Mouse (Mus musculus) midbrain, embryonic 11.5 days (tissue): ENCODE results near the gene Rab11fip5. TPM values are rescaled to one million over a fixed set of nuclear protein-coding genes. Genes with fewer than 3 reads are reported as not detected.

Source experiments
- ATAC-seq: fragments of 200-750 bp; cut with Nextera tagmentation; 2 replicates; pipeline ENCODE4 v1.8.0; 2017; ENCODE audit warnings: moderate TSS enrichment, moderate library complexity; ENCODE audit not compliant: low FRiP score
- DNase-seq: peaks from one replicate; pipeline ENCODE4 v3.0.0; 2015; ENCODE audit warnings: low spot score; ENCODE audit errors: missing footprints
- H3K27ac ChIP-seq: fragments of 300-500 bp; sonication (generic); 2 replicates; pipeline ENCODE4 v1.5.1; 2014; ENCODE audit warnings: low read depth, low read length
- H3K27me3 ChIP-seq: fragments of 300-500 bp; sonication (generic); 2 replicates; pipeline ENCODE4 v1.6.1; 2014; ENCODE audit warnings: mild to moderate bottlenecking, low read length, moderate library complexity, mixed read lengths; ENCODE audit not compliant: control insufficient read depth, insufficient read depth
- H3K36me3 ChIP-seq: fragments of 300-500 bp; sonication (generic); 2 replicates; pipeline ENCODE4 v1.6.1; 2014; ENCODE audit warnings: mild to moderate bottlenecking, low read length, moderate library complexity, mixed read lengths; ENCODE audit not compliant: control insufficient read depth, insufficient read depth
- H3K4me1 ChIP-seq: fragments of 300-500 bp; sonication (generic); 2 replicates; pipeline ENCODE4 v1.6.1; 2014; ENCODE audit warnings: low read length; ENCODE audit not compliant: control insufficient read depth, insufficient read depth
- H3K4me2 ChIP-seq: fragments of 300-500 bp; sonication (generic); 2 replicates; pipeline ENCODE4 v1.6.1; 2014; ENCODE audit warnings: mild to moderate bottlenecking, moderate library complexity
- H3K4me3 ChIP-seq: fragments of 300-500 bp; sonication (generic); 2 replicates; pipeline ENCODE4 v1.5.1; 2014; ENCODE audit warnings: low read depth, low read length
- H3K9ac ChIP-seq: fragments of 300-500 bp; sonication (generic); 2 replicates; pipeline ENCODE4 v1.6.1; 2014; ENCODE audit warnings: low read length
- H3K9me3 ChIP-seq: fragments of 300-500 bp; sonication (generic); 2 replicates; pipeline ENCODE4 v1.6.1; 2016; ENCODE audit warnings: low read length; ENCODE audit not compliant: control insufficient read depth
- WGBS: fragments of 180-500 bp; shearing (Covaris S2); extraction: QIAGEN DNeasy Blood & Tissue Kit; methylation state at CpG from one replicate; pipeline ENCODE4 v1.1.7; 2014; 5-methylcytosine and 5-hydroxymethylcytosine counted together
- polyA plus RNA-seq: library from polyadenylated mRNA; unstranded; fragments of >200 nt; fragmentation: Nextera tagmentation; extraction: Ambion mirVana; gene quantifications from 2 replicates; pipeline ENCODE4 v1.2.1, GENCODE M21; 2014

Gene Rab11fip5
- polyA plus RNA-seq, 1 experiment from 2014 or later = 4.7 TPM

- 84% methylated on average over 5 of the region's 5 CpGs for WGBS
- peak; percentile 62 for DNase-seq
- H3K27ac ChIP-seq = no peak overlapping the region
- H3K4me2 ChIP-seq = no peak overlapping the region
- no peak for ATAC-seq
- peaks cover 4% of the 10 kb centered on the region for H3K4me1 ChIP-seq
- H3K9ac ChIP-seq = no peak overlapping the region
- H3K27me3 ChIP-seq = no peaks in the 10 kb centered on the region; the same call in 1 of the 2 replicates
- no peaks in the 10 kb centered on the region for H3K36me3 ChIP-seq
- H3K4me3 ChIP-seq = no peak overlapping the region
- H3K9me3 ChIP-seq = no peaks in the 10 kb centered on the region
Observed at GRCm38 (mm10) chr6:85369181-85369860, 5.1 kb downstream of the Rab11fip5 start.

- no peak overlapping the region for H3K4me3 ChIP-seq
- ATAC-seq (no peak), DNase-seq (peak; percentile 75)
- no peaks in the 10 kb centered on the region for H3K9me3 ChIP-seq
- H3K9ac ChIP-seq = no peak overlapping the region
- H3K36me3 ChIP-seq = no peaks in the 10 kb centered on the region
- peaks cover under 1% of the 10 kb centered on the region for H3K4me1 ChIP-seq
- WGBS = 64% methylated on average over 5 of the region's 5 CpGs
- no peak overlapping the region for H3K4me2 ChIP-seq
- H3K27ac ChIP-seq = no peak overlapping the region
- H3K27me3 ChIP-seq = no peaks in the 10 kb centered on the region; the same call in 1 of the 2 replicates
Observed at GRCm38 (mm10) chr6:85368722-85369121, 5.7 kb downstream of the Rab11fip5 start.

- Histone ChIP-seq H3K4me2 (no peak overlapping the region), H3K4me3 (no peak overlapping the region), H3K9ac (no peak overlapping the region), H3K9me3 (no peaks in the 10 kb centered on the region), H3K27me3 (no peaks in the 10 kb centered on the region), H3K36me3 (no peaks in the 10 kb centered on the region), H3K27ac (no peak overlapping the region), H3K4me1 (no peaks in the 10 kb centered on the region)
- WGBS = 86% methylated on average over 1 of the region's 1 CpGs
- ATAC-seq (no peak), DNase-seq (no peak)
Observed at GRCm38 (mm10) chr6:85368166-85368565, 6.3 kb downstream of the Rab11fip5 start.

GRCm38 (mm10) chr6:85366387-85366786 lies 8.0 kb downstream of the Rab11fip5 start:
- Histone ChIP-seq H3K27me3 (no peaks in the 10 kb centered on the region), H3K4me3 (no peak overlapping the region), H3K27ac (no peak overlapping the region), H3K4me2 (no peak overlapping the region), H3K4me1 (no peaks in the 10 kb centered on the region), H3K36me3 (no peaks in the 10 kb centered on the region), H3K9ac (no peak overlapping the region), H3K9me3 (no peaks in the 10 kb centered on the region)
- no peak for DNase-seq
- WGBS = 60% methylated on average over 1 of the region's 1 CpGs
- no peak for ATAC-seq

DNA sequence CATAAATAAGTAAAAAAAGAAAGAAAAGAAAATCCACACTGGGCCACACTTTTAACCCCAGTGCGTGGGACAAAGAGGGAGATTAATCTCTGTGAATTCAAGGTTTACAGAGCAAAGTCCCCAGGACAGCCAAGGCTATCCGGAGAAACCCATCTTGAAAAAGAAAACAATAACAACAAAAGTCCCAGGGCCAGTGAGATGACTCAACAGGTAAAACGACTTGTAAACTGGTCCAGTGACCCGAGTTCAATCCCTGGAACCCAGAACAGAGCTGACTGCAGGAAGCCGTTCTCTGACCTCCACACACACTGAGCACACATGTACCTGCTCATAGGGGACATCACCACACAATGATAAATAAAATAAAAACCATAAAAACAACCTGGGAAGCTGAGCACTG lies 10.0 kb downstream of the Rab11fip5 start:
- Histone ChIP-seq H3K4me3 (no peak overlapping the region), H3K27ac (no peak overlapping the region), H3K4me2 (no peak overlapping the region), H3K4me1 (no peaks in the 10 kb centered on the region), H3K27me3 (no peaks in the 10 kb centered on the region), H3K9me3 (no peaks in the 10 kb centered on the region), H3K36me3 (no peaks in the 10 kb centered on the region), H3K9ac (no peak overlapping the region)
- ATAC-seq (no peak), DNase-seq (no peak)
- 74% methylated on average over 5 of the region's 5 CpGs for WGBS

GRCm38 (mm10) chr6:85363906-85364260 lies 10.6 kb downstream of the Rab11fip5 start:
- H3K27ac ChIP-seq = no peak overlapping the region
- H3K36me3 ChIP-seq = no peaks in the 10 kb centered on the region
- H3K9ac ChIP-seq = no peak overlapping the region
- H3K27me3 ChIP-seq = no peaks in the 10 kb centered on the region
- DNase-seq = peak; percentile 73
- no peak overlapping the region for H3K4me3 ChIP-seq
- H3K4me1 ChIP-seq = no peaks in the 10 kb centered on the region
- H3K4me2 ChIP-seq = no peak overlapping the region
- H3K9me3 ChIP-seq = no peaks in the 10 kb centered on the region
- no peak for ATAC-seq
- 91% methylated on average over 4 of the region's 4 CpGs for WGBS

GRCm38 (mm10) chr6:85363231-85363905 lies 11.1 kb downstream of the Rab11fip5 start:
- no peak overlapping the region for H3K4me3 ChIP-seq
- no peaks in the 10 kb centered on the region for H3K27me3 ChIP-seq
- no peaks in the 10 kb centered on the region for H3K36me3 ChIP-seq
- H3K4me1 ChIP-seq = no peaks in the 10 kb centered on the region
- H3K27ac ChIP-seq = no peak overlapping the region
- WGBS = 94% methylated on average over 5 of the region's 5 CpGs
- no peak overlapping the region for H3K4me2 ChIP-seq
- no peak for ATAC-seq
- no peak overlapping the region for H3K9ac ChIP-seq
- H3K9me3 ChIP-seq = no peaks in the 10 kb centered on the region
- peak; percentile 64 for DNase-seq

DNA sequence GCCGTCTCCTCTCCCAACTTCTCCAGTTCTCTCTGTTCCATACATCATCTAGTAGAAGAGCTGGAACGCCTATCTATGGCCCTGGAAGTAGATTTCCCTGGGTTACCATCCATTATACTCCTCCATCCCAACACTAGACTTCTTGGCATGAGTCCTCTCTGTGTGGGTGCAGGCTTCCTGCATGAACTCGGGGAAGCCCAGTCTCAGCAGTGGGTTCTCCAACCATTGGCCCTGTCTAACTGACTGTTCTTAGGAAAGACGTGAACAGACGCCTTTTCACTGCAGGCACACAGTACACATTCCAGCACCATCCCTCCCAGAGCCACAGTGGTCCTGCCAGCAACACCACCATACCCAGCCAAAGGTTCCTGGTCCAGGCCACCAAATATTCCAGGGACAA lies 11.8 kb downstream of the Rab11fip5 start:
- ATAC-seq (no peak), DNase-seq (no peak)
- no peak overlapping the region for H3K4me2 ChIP-seq
- WGBS = 82% methylated on average over 5 of the region's 5 CpGs
- H3K36me3 ChIP-seq = no peaks in the 10 kb centered on the region
- no peaks in the 10 kb centered on the region for H3K9me3 ChIP-seq
- no peak overlapping the region for H3K27ac ChIP-seq
- H3K4me1 ChIP-seq = no peaks in the 10 kb centered on the region
- no peak overlapping the region for H3K9ac ChIP-seq
- H3K27me3 ChIP-seq = no peaks in the 10 kb centered on the region
- H3K4me3 ChIP-seq = no peak overlapping the region

DNA sequence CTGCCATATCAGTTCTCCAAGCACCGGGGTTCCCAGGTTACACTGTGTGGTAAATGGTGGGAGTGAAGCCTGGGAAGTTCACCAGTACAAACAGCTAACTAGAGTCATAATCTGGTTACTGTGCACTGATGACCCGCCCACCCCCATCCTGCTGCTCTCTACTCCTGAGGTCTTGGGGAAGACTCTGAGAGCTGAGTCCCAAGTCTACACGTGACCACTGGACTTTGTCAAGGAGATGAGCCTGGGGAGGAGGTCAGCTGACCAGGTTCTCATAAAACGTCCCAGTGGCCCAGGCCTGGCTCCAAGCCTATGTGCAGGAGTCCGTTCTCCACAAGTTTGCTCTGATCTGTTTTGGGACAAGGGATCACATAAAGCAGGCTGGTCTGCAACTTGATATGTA lies 14.1 kb downstream of the Rab11fip5 start:
- Histone ChIP-seq H3K27me3 (no peaks in the 10 kb centered on the region), H3K9ac (no peak overlapping the region), H3K4me3 (no peak overlapping the region), H3K9me3 (no peaks in the 10 kb centered on the region), H3K4me1 (no peaks in the 10 kb centered on the region), H3K36me3 (no peaks in the 10 kb centered on the region), H3K27ac (no peak overlapping the region), H3K4me2 (no peak overlapping the region)
- WGBS = 83% methylated on average over 5 of the region's 5 CpGs
- ATAC-seq (no peak), DNase-seq (no peak)
